Mouse (Mus musculus) thymus, postnatal 10 days (tissue): ENCODE measurements around the gene Serpine3.
"Not testable (repeated sequence)": the region's sequence is repeated elsewhere in the genome, so short reads cannot be mapped to it uniquely, and the experiment has no call there.

Source experiments
- DNase-seq, 2 experiments: peaks; one replicate each; pipeline ENCODE4 v3.0.0; 2021; ENCODE audit warnings: low spot score in 2 of 2

The Serpine3 gene

DNA sequence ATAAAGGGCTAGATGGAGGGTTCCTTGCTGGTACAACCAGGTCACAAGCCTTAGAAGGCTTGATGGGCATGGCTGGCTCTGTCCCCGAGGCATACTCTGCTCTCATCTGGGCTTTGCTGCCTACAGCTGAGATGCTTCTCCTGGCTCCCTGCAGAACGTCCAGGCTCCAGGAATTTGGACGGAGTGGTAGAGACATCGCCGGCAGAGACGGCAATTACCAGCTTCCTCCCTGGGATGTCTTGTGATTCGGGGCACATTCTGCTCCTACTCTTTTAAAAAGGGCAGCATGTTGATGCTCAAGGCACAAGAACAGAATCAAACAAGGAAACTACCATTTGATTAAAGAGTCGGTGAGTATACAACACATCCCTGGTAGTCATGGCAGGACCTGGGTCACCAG, at the start of gene Serpine3:
Gene Serpine3 (plus strand): TSS at position 301 of the 400 bp plus-strand sequence.
- no peak for DNase-seq

DNA sequence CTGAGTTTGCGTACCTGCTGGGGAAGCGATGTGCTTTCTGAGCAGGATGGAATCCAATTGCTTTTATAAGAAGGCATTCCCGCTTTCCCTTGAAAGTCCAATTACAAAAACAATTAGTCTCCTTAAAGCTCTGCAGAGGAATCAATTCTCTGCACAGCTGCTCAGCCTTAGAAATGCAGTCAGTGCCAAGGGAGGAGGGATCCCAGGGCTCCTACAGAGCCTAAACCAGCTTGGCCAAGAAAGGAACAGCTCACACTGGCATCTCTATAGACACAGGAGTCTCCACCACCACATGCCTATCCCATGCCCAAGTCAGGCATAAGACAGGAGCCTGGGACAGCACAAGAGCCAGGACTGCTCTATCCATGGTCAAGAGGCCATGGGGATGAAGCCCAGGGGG, 41.1 kb upstream of the Serpine3 start:
- DNase-seq: no peak

DNA sequence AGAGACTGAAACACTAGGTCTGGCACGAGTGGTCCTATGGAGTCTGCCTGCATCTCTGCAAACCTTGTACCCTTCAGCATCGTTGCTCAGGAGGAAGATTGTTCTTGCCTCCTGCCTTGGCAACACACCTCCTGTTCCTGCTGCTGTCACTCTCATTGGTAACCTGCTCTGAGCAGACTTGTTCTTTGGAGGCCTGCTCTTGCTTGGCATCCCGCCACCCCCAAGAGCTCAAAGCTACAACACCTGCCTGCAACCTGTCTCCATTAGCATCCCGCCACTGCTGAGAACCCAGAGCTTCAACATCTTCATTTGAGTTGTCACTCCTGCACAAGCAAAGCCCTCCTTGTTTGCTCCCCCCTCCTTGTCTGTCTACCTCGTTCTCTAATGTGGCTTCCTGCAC, 35.5 kb upstream of the Serpine3 start:
- DNase-seq: no peak

DNA sequence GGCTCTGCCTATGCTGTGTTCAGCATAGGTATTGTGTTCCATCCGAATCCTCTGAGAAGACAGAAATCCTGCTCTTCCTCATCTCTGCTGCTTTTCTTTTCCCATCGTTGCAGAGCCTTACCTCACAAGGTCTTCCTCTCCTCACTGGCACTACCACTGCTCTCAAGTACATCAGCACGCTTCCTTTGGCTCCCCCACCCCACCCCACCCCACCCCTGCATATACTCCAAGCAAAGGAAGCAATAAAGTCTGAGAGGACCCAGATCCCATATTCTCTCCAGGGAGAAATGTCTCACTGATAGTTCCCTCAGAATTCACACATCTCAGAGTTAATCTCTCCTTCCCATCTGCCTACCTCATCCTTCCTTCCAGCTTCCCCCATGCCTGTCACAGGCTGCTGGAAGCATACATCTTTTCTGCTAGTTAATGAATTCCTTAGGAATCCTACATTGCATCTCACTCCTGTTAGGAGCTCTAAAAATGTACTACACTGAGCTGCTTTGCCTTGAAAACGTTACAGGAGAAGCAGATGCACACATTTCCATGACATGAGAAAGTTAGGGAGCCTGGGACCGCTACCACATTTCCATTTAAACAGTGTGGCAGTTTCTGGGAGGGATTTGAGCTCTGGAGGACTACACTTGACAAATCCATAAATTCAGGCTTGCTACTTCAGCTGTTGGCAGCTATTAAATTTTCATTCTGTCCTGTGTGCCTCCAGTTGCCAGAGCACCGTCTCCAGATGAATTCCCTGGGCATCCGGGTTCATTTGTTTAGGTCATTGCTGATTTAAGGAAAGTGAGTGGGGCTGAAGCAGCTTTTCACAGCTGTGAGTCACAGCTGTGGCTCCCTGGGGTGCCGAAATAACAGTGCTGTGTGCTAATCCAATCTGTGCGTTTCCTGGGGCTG, 25.8 kb upstream of the Serpine3 start:
- no peak for DNase-seq

DNA sequence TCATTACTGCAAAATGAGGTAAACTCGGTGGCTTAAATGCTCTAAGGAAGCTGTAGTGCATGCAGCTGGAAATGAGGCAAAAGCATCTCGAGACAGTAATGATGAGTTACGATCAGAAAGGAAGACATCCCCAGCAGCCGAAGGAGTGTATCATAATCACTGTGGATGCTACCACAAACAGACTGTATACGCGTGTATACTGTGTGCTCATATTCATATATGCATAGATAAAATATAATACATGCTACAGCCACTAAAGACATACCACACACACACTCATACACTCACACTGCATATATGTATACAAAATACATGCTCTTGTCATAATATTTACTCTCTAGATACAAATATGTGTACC, 25.1 kb upstream of the Serpine3 start:
- DNase-seq: no peak

DNA sequence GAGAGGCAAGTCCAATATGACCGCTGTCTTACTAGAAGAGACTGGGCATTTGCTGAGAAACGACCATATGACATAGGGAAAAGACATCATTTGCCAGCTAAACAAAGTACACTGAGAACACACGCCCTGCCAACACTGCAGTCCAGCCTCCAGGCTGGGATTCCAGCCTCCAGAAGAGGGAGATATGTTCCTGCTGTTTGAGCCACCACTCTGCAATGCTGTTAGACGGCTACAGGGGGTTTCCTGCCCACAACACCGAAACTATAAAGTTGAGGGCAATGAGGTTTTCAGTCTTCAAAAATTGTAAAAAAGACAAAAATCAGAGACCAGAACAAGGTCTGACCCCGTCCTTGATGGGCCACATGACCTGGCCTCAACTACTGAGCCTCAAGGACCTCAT, 24.4 kb upstream of the Serpine3 start:
- DNase-seq: no peak

DNA sequence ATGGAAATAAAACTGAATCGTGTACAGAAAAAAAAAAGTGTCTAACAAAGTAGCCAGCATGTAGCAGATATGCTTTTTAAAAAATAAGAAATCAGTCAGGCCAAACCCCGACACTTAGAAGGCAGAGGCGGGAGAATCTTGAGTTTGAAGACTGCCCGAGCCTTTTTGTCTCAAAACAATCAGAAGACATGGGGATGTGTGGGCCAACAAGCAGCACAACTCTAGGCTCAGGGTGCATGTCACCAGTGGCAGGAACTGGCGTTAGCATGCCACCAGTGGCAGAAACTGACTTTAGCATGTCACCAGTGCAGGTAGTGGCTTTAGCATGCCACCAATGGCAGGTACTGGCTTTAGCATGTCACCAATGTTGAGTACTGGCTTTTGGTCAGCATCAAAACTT, 23.9 kb upstream of the Serpine3 start:
- DNase-seq: no peak

DNA sequence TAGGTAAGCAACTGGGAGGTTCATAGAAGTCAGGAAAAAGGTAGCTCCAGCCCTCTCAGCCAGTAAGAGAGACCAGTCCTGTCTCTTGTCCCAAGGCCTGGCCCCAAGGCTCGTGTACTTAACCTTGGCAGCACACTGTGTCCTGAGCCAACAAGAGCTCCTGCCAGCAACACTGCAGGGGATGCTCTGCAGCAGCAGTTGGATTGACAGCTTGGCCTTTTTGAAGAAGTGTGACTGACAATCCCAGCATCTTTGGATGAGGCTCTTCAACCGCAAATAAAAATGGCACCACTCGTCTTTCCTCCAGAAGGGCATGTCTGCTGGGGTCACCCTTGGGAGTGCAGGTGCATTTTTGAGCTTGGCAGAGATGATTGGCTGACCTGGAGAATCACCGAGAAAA, 23.1 kb upstream of the Serpine3 start:
- DNase-seq: no peak

DNA sequence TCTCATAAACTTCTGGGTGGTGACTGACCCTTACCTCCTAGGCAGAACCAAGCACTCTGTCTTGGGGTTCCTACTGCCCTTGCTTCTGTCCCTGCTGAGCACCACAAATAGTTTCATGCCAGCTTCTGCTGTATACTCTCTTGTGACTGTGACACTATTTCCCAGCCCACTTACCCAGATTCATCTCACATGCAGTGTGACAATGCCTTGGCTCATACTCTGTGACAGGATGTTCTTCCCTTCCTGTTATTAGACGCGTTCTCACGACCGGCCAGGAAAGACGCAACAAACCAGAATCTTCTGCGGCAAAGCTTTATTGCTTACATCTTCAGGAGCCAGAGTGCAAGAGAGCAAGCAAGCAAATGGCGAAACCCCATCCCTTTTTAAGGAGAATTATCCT, 21.1 kb upstream of the Serpine3 start:
- not testable (repeated sequence) for DNase-seq

DNA sequence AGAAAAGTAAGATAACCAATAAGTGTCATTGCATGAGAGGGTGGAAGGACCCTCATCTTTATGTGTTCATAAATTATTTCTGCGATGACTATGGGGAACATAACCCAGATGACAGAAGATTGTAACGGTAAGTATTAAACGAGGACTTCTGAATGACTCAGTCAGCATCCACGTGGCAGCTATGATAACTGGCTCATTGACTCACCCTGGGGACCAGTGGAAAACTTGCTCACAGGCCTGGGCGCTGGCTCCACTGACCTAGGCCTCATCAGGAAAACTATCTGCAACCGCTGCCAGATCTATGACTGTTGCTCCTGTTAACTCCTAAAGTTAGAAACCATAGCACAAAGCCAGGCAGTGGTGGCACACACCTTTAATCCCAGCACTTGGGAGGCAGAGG, 15.1 kb upstream of the Serpine3 start:
- DNase-seq: no peak

DNA sequence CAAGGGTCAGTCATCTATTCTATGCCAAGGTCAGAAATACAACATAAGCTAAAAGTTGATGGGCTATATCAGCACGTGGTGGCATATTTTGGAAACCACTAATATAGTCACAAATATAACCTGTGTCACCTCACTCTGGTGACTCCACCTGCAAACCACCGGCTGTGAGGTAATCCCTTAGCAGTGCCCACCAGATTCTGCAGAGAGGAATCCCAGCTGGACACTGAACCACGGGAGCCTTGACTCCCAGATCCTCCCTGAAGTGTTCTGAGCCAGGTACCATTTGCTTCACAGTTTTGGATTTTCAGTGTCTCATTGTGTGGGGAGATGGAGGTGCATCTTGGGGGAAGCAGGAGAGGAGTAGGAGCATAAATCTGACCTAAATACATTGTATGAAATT, 13.1 kb upstream of the Serpine3 start:
- no peak for DNase-seq

DNA sequence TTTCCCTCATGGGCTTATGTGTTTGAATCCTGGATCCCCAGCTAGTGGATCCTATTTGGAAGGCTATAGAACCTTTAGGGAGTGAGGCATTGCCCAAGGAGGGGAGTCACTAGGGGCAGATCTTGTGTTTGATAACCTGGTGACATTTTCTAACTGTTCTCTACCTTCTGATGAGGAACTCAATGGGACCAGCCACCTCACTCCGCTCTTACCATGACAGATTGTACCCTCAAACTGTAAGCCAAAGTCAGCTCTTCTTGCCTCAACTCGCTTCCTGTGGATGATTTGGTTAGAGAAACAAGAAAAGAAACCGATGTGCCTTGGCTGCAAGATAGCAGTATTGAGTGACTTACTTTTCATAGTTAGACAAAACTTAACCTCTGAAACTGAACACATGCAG, 11.7 kb upstream of the Serpine3 start:
- no peak for DNase-seq

DNA sequence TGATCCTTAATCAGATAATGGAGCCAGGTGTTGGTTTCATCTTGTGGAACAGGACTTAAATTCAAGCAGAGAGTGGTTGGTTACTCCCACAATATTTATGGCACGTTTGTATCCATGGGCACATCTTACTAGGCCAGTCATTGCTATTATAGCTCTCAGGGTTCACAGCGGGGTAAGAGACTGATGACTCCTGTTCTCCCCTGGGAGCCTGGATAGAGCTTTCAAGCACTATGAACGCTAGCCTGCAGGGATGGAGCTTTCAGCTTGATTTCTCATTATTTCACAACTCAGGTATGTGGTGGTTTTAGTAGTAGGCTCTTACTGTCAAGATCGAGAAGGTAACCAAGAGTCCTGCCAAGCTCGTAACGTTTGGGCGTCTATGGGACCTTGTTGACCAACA, 7.5 kb upstream of the Serpine3 start:
- DNase-seq: no peak

DNA sequence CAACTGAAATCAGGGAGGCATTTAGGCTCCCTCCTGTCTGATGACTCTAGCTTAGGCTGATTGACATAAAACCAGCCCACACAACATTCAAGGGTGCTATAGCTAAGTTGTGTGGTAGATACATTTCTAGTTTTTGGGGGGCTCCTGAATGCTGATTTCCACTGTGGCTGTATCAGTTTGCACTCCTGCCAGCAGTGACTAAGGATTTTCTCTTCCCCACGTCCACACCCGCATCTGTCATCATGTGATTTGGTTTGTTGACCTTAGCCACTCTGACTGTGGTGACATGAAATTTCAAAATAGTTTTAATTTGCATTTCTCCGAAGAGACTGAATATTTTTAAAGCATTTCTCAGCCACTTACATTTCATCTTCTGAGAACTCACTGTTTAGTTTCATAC, 6.0 kb upstream of the Serpine3 start:
- no peak for DNase-seq

DNA sequence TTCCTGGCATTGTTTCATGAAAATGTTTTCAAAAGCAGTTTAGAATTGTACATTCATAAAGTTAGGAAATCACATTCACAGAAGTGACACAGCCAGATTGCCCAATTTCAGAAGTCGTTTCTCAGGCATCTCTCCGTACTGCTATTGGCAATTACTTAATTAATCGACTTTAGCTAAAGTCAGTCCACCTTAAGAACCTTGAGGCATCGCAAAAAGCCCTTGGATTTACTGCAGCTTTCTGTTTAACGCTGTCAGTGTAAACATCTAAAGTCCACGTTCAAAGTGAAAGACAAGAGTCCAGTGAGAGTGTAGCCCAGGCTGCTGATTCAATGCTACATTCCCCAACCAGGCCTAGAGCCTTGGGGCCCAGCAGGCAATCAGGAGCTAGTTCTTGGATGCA, 1.1 kb upstream of the Serpine3 start:
- no peak for DNase-seq

DNA sequence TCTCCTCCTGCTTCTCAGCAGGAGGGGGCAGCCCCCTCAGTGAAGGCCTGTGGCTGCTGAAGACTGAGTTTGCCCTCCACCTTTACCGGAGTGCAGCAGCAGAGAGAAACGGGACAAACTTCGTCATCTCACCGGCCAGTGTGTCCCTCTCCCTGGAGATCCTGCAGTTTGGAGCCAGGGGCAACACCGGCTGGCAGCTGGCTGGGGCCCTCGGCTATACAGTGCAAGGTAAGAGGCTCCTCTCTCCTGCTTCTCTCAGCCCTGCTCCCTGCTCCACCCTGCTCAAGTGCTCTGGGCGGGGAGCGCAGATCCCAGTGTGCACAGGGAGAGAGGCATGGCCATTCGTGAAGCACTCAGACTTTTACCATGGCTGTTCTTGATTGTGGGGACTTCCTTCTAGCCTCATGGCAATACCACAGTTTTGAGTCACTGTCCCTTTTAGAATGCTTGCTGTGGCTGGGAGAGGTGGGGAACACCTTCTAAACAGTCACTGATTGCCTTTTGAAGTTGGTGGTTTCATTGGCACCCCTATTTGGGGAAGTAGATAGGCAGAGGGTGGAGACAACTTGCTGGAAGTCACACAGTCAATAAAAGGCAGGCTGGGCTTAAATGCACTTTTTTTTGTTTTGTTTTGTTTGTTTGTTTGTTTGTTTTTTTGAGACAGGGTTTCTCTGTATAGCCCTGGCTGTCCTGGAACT, 1.7 kb downstream of the Serpine3 start:
- no peak for DNase-seq

DNA sequence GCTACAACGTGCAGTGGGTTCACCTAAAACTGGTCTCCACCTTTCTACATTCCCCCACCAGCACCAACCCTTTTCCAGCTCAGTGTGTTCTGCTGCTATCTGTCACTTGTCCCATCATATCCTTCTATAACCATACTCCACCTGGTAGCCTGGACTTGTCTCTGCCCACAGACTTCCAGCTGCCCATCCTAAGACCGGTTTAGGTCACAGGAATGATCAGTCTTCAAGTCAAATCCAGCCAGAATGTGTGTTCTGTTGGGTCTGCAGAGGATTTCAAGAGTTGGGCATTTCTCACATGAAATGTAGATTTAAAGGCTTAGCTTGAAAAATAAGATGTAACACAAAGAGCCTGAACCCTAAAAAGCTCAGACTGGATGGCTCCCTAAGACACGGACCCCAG, 10.2 kb downstream of the Serpine3 start:
- DNase-seq: no peak

DNA sequence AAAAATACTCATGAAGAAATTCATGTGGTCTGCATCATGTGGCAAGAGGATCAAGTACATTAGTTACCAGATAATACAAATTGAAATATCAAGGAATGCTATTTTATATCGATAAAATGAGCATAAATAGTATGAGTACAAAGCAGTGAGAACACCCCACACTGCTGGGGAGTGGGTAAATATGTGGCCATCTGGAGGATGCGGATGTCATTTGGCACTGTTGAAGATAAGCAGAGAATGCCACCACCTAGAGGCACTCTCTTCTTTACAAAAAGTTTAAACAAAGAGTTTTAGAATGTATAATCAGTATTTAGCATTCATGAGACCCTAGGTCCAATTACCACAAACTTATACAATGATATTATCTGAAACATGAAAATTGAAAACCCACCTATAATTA, 54.7 kb downstream of the Serpine3 start:
- DNase-seq: no peak

DNA sequence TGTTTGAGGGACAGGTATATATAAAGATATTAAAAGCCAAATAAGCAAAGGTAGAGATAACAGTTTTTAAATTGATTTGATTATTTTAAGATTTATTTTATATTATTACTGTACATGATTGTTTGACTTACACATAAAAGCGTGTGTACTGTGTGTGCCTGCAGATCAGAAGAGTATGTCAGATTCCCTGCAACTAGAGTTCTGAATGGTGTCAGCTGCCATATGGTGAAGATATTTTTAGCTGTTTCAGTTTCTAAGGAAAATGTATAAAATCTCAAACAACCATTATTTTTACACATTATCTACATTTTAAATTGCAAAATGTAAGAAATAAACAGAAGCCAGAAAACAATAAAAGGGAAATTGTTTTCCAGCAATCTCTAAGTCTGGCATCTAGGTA, 58.2 kb downstream of the Serpine3 start:
- no peak for DNase-seq

DNA sequence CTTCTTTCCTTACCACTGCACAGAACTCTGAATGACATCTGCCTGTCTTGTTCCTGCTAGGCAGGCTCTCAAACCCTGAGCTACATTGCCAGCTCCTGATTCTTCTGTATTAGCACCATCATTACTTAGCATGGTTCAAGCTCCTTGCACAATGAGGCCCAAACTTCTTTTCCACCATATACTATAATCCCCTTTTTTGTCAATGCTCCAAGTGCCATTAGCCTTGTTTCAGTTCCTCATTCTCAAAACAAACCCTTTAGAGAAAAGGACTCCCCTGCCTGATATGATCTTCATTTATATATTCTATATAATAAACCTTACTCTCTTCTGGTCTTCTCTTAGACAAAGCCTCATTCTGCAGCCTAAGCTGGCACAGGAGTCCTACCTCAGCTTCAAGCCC, 61.1 kb downstream of the Serpine3 start:
- DNase-seq: no peak

DNA sequence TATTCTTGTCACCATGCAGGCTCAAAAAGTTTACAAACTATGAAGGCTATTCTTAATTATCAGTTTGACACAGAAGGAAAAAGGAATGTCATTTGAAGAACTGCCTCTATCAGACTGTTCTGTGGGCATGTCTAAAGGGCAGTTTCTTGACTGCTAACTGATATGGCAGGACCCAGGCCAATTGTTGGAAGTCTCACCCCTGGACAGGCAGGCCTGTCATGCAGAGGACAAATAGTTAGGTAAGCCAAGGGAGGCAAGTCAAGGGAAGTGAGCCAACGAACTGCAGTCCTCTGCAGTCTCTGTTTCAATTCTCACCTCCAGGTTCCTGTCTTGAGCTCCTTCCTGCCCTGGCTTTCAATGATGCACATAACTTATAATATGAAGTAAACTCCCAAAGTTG, 68.4 kb downstream of the Serpine3 start:
- no peak for DNase-seq

DNA sequence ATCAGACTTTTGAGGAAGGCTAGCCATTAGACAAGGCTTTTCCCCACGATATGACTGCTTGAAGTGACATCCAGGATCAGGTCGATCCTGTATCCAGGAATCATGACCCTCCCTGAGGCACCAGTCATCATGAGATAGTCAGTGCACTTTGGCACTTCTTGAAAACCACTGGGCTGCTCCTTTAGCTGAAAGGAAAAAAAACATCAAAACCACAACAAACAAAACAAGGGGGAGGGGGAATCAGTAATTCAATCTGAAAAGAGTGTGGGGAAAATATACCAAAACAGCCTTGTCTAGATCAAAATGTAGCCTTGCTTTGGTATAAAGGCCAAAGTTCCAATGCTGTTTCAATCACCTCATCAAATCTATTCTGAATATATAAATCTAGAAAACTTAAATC, 70.2 kb downstream of the Serpine3 start:
- no peak for DNase-seq

DNA sequence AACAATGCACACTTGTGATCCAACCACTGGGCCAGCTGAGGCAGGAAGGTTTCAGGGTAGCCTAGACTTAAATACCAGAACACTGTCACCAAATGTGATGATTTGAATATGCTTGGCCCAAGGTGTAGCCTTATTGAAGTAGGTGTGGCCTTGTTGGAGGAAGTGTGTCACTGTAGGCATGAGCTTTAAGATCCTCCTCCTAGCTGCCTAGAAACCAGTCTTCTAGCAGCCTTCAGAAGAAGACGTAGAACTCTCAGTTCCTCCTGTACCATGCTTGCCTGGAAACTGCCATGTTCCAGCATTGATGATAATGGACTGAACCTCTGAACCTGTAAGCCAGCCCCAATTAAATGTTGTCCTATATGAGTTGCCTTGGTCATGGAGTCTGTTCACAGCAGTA, 72.2 kb downstream of the Serpine3 start:
- no peak for DNase-seq
